Mouse (Mus musculus) WW6 (cell line): ENCODE results near the gene Sh3glb2.
A peak's percentile ranks its signal among the peaks of the same experiment; 100 is the strongest.

Experiments
- DNase-seq: peaks from one replicate; pipeline ENCODE4 v3.0.0-alpha.2; 2013; ENCODE audit warnings: low read depth, low spot score

Gene Sh3glb2

GRCm38 (mm10) chr2:30380564-30381376 lies 21.6 kb upstream of the Sh3glb2 start:
- no peak for DNase-seq

GRCm38 (mm10) chr2:30379307-30379706 lies 20.2 kb upstream of the Sh3glb2 start:
- DNase-seq = no peak

- no peak for DNase-seq
Observed at GRCm38 (mm10) chr2:30377721-30378120, 18.6 kb upstream of the Sh3glb2 start.

GRCm38 (mm10) chr2:30375893-30376292 lies 16.8 kb upstream of the Sh3glb2 start:
- no peak for DNase-seq

- no peak for DNase-seq
Observed at GRCm38 (mm10) chr2:30372726-30373125, 13.6 kb upstream of the Sh3glb2 start.

- DNase-seq = no peak
Observed at GRCm38 (mm10) chr2:30371544-30371943, 12.4 kb upstream of the Sh3glb2 start.

GRCm38 (mm10) chr2:30366203-30366602 lies 7.1 kb upstream of the Sh3glb2 start:
- DNase-seq = no peak

GRCm38 (mm10) chr2:30365281-30366069 lies 6.3 kb upstream of the Sh3glb2 start:
- no peak for DNase-seq

- peak; percentile 98 for DNase-seq
Observed at GRCm38 (mm10) chr2:30363773-30364650, 4.9 kb upstream of the Sh3glb2 start, which contains the start of gene Miga2. Gene Miga2 (plus strand): TSS chr2:30364233.

GRCm38 (mm10) chr2:30362865-30363264 lies 3.7 kb upstream of the Sh3glb2 start:
- DNase-seq = no peak

GRCm38 (mm10) chr2:30360626-30361025 lies 1.5 kb upstream of the Sh3glb2 start:
- DNase-seq = no peak

GRCm38 (mm10) chr2:30357552-30358510 lies 1.3 kb downstream of the Sh3glb2 start:
- DNase-seq = no peak

GRCm38 (mm10) chr2:30356906-30357305 lies 2.2 kb downstream of the Sh3glb2 start:
- no peak for DNase-seq

- DNase-seq = no peak
Observed at GRCm38 (mm10) chr2:30356266-30356665, 2.9 kb downstream of the Sh3glb2 start.

- no peak for DNase-seq
Observed at GRCm38 (mm10) chr2:30355861-30356260, 3.3 kb downstream of the Sh3glb2 start.

GRCm38 (mm10) chr2:30351149-30351548 lies 8.0 kb downstream of the Sh3glb2 start:
- DNase-seq = no peak

- DNase-seq = no peak
Observed at GRCm38 (mm10) chr2:30349196-30349595, 9.9 kb downstream of the Sh3glb2 start.

- no peak for DNase-seq
Observed at GRCm38 (mm10) chr2:30345971-30346676, 13.0 kb downstream of the Sh3glb2 start.

- no peak for DNase-seq
Observed at GRCm38 (mm10) chr2:30343601-30344137, 15.5 kb downstream of the Sh3glb2 start.

GRCm38 (mm10) chr2:30342544-30342943 lies 16.6 kb downstream of the Sh3glb2 start:
- DNase-seq = no peak
